Mouse (Mus musculus): Measurements from ENCODE around the gene Acot7. TPM values are rescaled to one million over a fixed set of nuclear protein-coding genes. Genes with fewer than 3 reads are reported as not detected.
A peak's percentile ranks its signal among the peaks of the same experiment; 100 is the strongest.

Acot7 gene
- polyA plus RNA-seq (2015; fragmentation: Nextera tagmentation; extraction: Ambion mirVana) = 65.1 and 98.8 TPM in 2 replicates

- DNase-seq (ENCODE audit: low spot score) = peak; percentile 95
These were observed at the start of gene Acot7 for GRCm38 (mm10) chr4:152177537-152178343. TSS of gene Acot7 (plus strand) at chr4:152178134.

- no peak for DNase-seq (ENCODE audit: low spot score)
These were observed 49.1 kb upstream of the Acot7 start for GRCm38 (mm10) chr4:152128784-152129183.

- DNase-seq (ENCODE audit: low spot score) = no peak
These were observed 48.5 kb upstream of the Acot7 start for GRCm38 (mm10) chr4:152129395-152129930.

- DNase-seq (ENCODE audit: low spot score) = no peak
These were observed 46.9 kb upstream of the Acot7 start for GRCm38 (mm10) chr4:152130771-152131653.

- DNase-seq (ENCODE audit: low spot score) = no peak
These were observed 45.8 kb upstream of the Acot7 start for GRCm38 (mm10) chr4:152131809-152132771.

GRCm38 (mm10) chr4:152132772-152133169 is 45.2 kb upstream of the Acot7 start:
- no peak for DNase-seq (ENCODE audit: low spot score)

- no peak for DNase-seq (ENCODE audit: low spot score)
These were observed 44.7 kb upstream of the Acot7 start for GRCm38 (mm10) chr4:152133213-152133612.

GRCm38 (mm10) chr4:152134507-152134906 is 43.4 kb upstream of the Acot7 start:
- peak; percentile 61 for DNase-seq (ENCODE audit: low spot score)

- DNase-seq (ENCODE audit: low spot score) = no peak
These were observed 42.6 kb upstream of the Acot7 start for GRCm38 (mm10) chr4:152135363-152135762.

- no peak for DNase-seq (ENCODE audit: low spot score)
These were observed 41.6 kb upstream of the Acot7 start for GRCm38 (mm10) chr4:152136112-152136875.

- no peak for DNase-seq (ENCODE audit: low spot score)
These were observed 41.1 kb upstream of the Acot7 start for GRCm38 (mm10) chr4:152136876-152137250.

- peak; percentile 80 for DNase-seq (ENCODE audit: low spot score)
These were observed 39.3 kb upstream of the Acot7 start for GRCm38 (mm10) chr4:152138497-152139260.

- no peak for DNase-seq (ENCODE audit: low spot score)
These were observed 37.5 kb upstream of the Acot7 start for GRCm38 (mm10) chr4:152140441-152140840.

GRCm38 (mm10) chr4:152141521-152142135 is 36.3 kb upstream of the Acot7 start:
- DNase-seq (ENCODE audit: low spot score) = no peak

- no peak for DNase-seq (ENCODE audit: low spot score)
These were observed 34.3 kb upstream of the Acot7 start for GRCm38 (mm10) chr4:152143632-152144031.

- no peak for DNase-seq (ENCODE audit: low spot score)
These were observed 32.5 kb upstream of the Acot7 start for GRCm38 (mm10) chr4:152145473-152145872.

- DNase-seq (ENCODE audit: low spot score) = no peak
These were observed 31.7 kb upstream of the Acot7 start for GRCm38 (mm10) chr4:152146033-152146827.

GRCm38 (mm10) chr4:152150546-152150945 is 27.4 kb upstream of the Acot7 start:
- DNase-seq (ENCODE audit: low spot score) = no peak

Data from thymus, postnatal 0 days (tissue).